Mouse (Mus musculus) right cerebral cortex, postnatal 36 days (tissue): Measurements from ENCODE around the gene Donson.

Source experiments
- DNase-seq, 2 experiments: peaks; one replicate each; pipeline ENCODE4 v3.0.0; 2022; ENCODE audit warnings: low spot score in 2 of 2, mixed read lengths in 1 of 2

The Donson gene

GRCm38 (mm10) chr16:91688619-91689334 is at the start of gene Donson:
TSS of gene Donson (minus strand) at chr16:91688770.
- DNase-seq = peak; percentile 90 to 92

GRCm38 (mm10) chr16:91736046-91736816 is 47.7 kb upstream of the Donson start:
- no peak for DNase-seq

DNA sequence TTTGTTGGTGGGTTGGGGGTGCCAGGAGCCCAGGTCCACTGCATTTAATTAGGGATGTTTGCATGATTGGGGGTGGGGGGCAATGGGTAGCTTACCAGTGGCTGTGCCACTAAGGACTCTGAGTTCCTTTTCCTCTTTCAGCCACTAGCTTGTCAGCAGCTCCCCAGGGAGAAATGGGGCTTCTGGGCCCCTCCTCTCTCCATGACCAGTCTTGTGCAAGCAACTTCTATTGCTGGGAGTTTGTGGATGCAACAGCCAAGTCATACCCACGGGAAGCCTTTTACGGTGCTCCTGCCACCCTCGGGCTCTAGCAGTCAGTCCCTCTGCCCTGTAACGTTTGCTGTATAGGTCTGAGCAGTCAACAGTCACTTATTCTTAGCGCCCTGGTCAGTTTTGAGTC is 46.2 kb upstream of the Donson start:
- no peak for DNase-seq

DNA sequence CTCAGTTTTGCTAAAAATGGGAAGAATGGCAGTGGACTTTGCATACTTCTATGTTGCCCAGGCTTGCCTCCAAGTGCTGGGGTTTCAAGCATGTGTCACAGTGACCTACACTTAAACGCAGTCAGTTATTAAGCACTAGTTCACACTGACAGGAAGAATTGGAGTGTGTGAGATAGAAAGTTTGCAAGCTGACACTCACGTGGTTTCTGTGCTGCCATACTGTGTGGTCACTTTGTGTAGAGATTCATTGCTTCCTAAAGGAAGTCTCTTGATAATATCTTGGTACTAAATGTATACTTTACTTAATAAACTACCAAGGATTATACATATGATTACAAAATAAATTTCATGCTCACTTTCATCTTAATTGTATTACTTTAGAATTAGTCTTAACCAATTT is 44.2 kb upstream of the Donson start:
- no peak for DNase-seq

- no peak for DNase-seq
Observed at GRCm38 (mm10) chr16:91730446-91730845, 41.9 kb upstream of the Donson start.

GRCm38 (mm10) chr16:91729821-91730441 is 41.4 kb upstream of the Donson start:
- DNase-seq = no peak

- DNase-seq = peak; percentile 96 to 97
Observed at GRCm38 (mm10) chr16:91729066-91729482, 40.5 kb upstream of the Donson start, which contains the start of gene Itsn1. TSS of gene Itsn1 (plus strand) at chr16:91729281.

- DNase-seq = peak; percentile 98 to 99
Observed at GRCm38 (mm10) chr16:91728123-91729065, 39.8 kb upstream of the Donson start, which contains the start of gene Cryzl1. TSS of gene Cryzl1 (minus strand) at chr16:91728975.

- DNase-seq = no peak
Observed at GRCm38 (mm10) chr16:91727433-91727832, 38.9 kb upstream of the Donson start.

DNA sequence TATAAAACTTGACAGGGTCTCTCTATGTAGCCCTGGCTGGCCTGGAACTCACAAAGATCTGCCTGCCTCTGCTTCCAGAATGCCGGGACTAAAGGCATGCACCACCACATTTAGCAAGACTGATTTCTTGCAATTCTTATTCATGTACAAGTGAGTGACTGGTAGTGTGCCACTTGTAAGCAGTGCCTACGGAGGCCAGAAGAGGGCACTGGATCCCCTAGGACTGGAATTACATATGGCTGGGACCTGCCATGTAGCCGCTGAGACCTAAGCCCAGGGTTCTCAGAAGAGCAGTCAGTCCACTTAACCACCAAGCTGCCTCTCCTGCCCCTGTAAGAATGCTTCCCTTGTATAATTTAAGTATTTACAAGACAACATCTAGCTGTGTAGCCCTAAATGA is 35.7 kb upstream of the Donson start:
- no peak for DNase-seq

- no peak for DNase-seq
Observed at GRCm38 (mm10) chr16:91717399-91717798, 28.8 kb upstream of the Donson start.

DNA sequence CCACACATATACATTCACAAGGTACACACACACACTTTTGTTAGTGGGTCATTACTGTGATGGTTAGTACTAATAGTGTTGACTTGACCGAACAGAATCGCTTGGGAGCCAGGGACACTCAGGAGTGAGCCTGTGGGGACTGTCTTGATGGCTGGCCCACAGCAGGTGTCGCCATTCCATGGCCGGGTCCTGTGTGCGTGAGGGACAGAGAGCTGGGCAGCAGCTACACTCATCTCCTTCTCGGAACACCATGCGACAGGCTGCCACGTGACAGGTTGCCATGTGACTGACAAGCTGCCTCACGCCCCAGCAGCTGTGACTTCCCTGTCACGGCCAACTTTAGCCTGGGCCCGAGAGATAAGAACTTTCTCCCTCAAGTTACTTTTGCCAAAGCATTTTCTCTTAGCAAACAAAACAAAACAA is 28.4 kb upstream of the Donson start:
- no peak for DNase-seq

- no peak for DNase-seq
Observed at GRCm38 (mm10) chr16:91710241-91710640, 21.7 kb upstream of the Donson start.

DNA sequence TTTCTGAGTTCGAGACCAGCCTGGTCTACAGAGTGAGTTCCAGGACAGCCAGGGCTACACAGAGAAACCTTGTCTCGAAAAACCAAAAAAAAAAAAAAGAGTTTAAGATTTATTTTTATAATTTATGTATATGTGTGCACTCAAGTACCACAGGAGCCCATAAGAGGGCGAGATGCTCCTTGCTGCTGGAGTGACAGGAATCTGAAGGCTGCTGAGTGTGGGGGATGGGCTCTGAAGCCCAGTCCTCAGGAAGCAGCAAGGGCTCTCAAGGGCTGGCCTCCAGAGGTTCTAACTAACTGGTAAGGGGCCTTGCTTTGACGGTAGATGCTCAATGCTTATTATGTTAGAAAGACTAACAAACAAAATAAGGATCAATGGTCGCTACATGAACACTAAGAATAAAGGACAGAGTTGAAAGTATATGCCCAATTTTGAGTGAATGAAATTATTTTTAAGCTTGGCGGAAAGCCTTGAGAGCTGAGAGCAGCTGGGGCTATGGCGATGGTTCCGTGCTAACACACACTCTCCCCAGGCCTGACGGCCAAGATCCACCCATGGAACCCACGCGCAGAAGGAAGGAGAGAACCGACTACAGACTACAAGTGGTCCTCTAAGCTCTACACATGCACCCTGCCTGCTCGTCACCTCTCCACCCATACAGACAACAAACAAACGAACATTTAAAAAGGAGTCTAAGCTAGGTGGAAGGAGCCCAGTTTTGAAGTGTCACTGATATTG is 16.2 kb upstream of the Donson start:
- peak in 1 of 2 experiments; percentile 38 for DNase-seq

GRCm38 (mm10) chr16:91702771-91703188 is 14.2 kb upstream of the Donson start:
- no peak for DNase-seq

DNA sequence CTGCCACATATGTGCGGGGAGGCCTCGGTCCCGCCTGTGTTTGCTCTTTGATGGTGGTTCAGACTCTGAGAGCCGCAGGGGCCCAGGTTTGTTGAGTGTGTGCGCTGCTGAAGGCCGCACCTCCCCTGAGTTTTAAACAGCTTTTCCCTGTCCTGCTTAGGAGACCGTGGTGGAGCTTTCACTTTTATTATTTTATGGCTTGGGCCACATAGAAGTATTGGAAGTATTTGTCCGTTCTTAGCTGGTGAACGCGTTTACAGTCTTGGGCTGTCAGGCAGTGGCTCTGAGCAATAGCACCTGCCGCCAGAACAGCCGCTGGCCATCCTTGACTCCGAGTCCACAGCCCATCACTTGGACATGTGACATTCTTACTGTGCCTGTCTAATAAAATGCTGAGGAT is 13.3 kb upstream of the Donson start:
- DNase-seq = no peak

- DNase-seq = no peak
Observed at GRCm38 (mm10) chr16:91698995-91699394, 10.4 kb upstream of the Donson start.

DNA sequence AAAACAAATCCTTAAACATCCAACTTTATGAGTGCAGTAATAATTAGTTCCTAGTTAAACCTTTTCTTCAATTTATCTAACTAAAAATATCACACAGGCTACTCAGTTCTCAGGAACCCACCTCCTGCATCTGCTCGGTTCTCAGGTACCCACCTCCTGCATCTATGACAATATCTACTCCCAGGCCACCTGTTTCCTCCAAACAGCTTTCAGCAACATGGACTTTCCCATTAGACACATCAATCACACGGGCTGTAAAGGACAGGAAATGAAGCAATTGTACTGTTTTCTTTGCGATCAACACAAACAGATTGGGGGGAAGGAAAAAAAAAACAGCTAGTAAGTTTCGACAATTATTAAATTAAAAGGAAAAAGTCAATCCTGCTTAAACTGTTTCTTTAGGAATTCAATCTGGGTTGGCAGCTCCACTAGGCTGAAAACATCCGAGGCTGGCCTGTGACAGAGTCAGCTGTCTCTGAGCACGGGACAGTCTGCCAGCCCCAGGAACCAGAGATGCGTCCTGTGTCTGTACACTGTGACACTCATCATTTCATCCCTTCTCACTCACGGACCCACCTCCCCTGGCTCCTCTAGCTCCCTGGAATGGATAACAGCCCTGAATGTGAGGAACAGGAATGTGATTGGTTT is 6.7 kb upstream of the Donson start:
- no peak for DNase-seq

- peak in 1 of 2 experiments; percentile 44 for DNase-seq
Observed at GRCm38 (mm10) chr16:91694455-91695084, 6.0 kb upstream of the Donson start.

DNA sequence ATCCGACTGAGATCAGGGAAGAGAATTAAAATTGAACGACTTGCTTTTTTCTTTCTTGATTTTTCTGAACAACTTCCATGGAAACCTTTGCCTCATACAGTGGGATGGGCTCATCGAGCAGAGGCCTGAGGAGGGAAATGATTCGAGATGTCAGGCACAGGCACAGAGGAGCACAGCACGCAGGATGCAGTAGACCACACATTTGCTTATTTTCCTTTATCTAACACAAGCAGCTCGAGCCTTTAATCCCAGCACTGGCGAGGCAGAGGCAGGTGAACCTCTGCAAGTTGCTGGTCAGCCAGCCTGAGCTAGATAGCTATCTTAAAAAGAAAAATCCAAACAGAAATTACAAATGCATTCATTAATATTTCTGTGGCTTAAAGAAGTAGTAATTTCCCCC is 1.2 kb upstream of the Donson start:
- DNase-seq = no peak
